Mouse (Mus musculus) liver, adult 2 months (tissue): Measurements from ENCODE around the gene Pik3r2. TPM values are rescaled to one million over a fixed set of nuclear protein-coding genes. Genes with fewer than 3 reads are reported as not detected.

ENCODE experiments used
- DNase-seq: peaks from one replicate; pipeline ENCODE4 v3.0.0-alpha.2; 2011; ENCODE audit warnings: low read depth, low spot score; ENCODE audit errors: extremely low read depth
- H3K27ac ChIP-seq: fragments of 200-500 bp; replicated peaks from 2 replicates; pipeline ENCODE4 v1.5.1; 2012; ENCODE audit warnings: low read depth, mild to moderate bottlenecking, control low read depth, inconsistent platforms, low read length; ENCODE audit not compliant: insufficient read depth
- H3K27me3 ChIP-seq: fragments of 200-500 bp; 2 replicates; pipeline ENCODE4 v1.6.1; 2012; ENCODE audit warnings: mild to moderate bottlenecking, moderate library complexity, low read length, inconsistent platforms; ENCODE audit not compliant: control insufficient read depth, insufficient read depth
- H3K36me3 ChIP-seq: fragments of 200-500 bp; 2 replicates; pipeline ENCODE4 v1.6.1; 2012; ENCODE audit warnings: low read length, inconsistent platforms; ENCODE audit not compliant: control insufficient read depth, insufficient read depth
- H3K4me1 ChIP-seq: fragments of 200-500 bp; 2 replicates; pipeline ENCODE4 v1.6.1; 2011; ENCODE audit warnings: low read length; ENCODE audit not compliant: control insufficient read depth, insufficient read depth
- H3K4me3 ChIP-seq: fragments of 200-500 bp; 2 replicates; pipeline ENCODE4 v1.5.1; 2011; ENCODE audit warnings: low read depth, mild to moderate bottlenecking, control low read depth, low read length, moderate library complexity; ENCODE audit not compliant: insufficient read depth
- H3K79me2 ChIP-seq: fragments of 200-500 bp; 2 replicates; pipeline ENCODE4 v1.6.1; 2012; ENCODE audit warnings: inconsistent platforms, mild to moderate bottlenecking, low read length, moderate library complexity; ENCODE audit not compliant: control insufficient read depth, insufficient read depth
- H3K9ac ChIP-seq: fragments of 200-500 bp; 2 replicates; pipeline ENCODE4 v1.6.1; 2012; ENCODE audit warnings: low read depth, mild to moderate bottlenecking, control low read depth, inconsistent platforms, low read length
- CTCF ChIP-seq: fragments of 200-500 bp; IDR thresholded peaks from 2 replicates; pipeline ENCODE4 v1.5.1; 2011; ENCODE audit warnings: low read depth, low read length, control low read depth
- POLR2A ChIP-seq: fragments of 200-500 bp; IDR thresholded peaks from 2 replicates; pipeline ENCODE4 v1.6.1; 2011; ENCODE audit warnings: low read length, control low read depth; ENCODE audit not compliant: insufficient read depth; ENCODE audit errors: extremely low read depth
- WGBS: fragments of 180-500 bp; shearing (Covaris S2); methylation state at CpG from one replicate; pipeline ENCODE4 v1.1.7; 2018; 5-methylcytosine and 5-hydroxymethylcytosine counted together
- polyA plus RNA-seq: library from polyadenylated mRNA; depleted of rRNA; stranded (reverse); fragments of >200 nt; gene quantifications from 2 replicates; pipeline ENCODE4 v1.2.3, GENCODE M21; 2012
- total RNA-seq: library from RNA; depleted of rRNA; stranded (reverse); fragments of >200 nt; gene quantifications from 2 replicates; pipeline ENCODE4 v1.2.3, GENCODE M21; 2014

Pik3r2 gene
- total and polyA plus RNA-seq, 2 experiments = 7.7 to 53.9 TPM

DNA sequence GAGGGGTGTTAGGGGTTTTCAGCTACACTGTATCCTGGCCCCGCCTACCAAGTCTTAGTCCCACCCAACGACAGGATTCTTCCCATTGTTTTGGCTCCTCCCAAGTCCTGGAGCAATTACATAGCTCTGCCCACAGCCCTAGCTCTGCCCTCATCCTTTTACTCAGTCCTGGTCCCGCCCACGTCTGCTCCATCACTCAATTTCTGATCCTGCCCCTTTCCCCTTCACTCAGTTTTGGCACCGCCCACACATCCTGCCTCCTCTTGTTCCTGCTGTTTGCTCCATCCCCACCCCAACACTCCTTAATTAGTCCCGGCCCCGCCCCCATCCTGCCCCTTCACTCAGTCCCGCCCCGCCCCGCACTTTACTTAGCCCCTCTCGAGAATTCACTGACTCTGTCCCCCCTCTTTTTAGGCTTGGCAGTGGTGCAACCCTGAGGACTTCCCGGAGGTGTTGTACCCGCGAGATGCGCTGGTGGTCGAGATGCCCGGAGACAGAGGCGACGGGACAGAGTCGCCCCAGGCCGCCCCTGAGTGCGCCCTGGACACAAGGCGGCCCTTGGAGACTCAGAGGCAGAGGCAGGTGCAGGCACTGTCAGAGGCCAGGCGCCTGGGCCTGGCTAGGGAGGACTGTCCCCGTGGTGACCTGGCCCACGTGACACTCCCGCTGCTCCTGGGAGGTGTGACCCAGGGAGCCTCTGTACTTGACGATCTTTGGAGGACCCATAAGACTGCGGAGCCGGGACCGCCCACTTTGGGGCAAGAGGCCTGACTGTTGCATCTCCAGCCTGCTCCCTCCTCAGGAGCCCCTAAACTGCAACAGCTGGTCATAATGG lies 43.8 kb upstream of the Pik3r2 start:
- WGBS = 15% methylated on average over 31 of the region's 31 CpGs
- H3K79me2 ChIP-seq = no peaks in the 10 kb centered on the region
- DNase-seq = no peak
- H3K27me3 ChIP-seq = no peaks in the 10 kb centered on the region
- no peak overlapping the region for H3K4me3 ChIP-seq
- no peak overlapping the region for H3K9ac ChIP-seq
- TF ChIP-seq CTCF (no peak), POLR2A (no peak)
- no peak overlapping the region for H3K27ac ChIP-seq
- H3K36me3 ChIP-seq = no peaks in the 10 kb centered on the region
- H3K4me1 ChIP-seq = peaks cover 4% of the 10 kb centered on the region; the same call in 1 of the 2 replicates

DNA sequence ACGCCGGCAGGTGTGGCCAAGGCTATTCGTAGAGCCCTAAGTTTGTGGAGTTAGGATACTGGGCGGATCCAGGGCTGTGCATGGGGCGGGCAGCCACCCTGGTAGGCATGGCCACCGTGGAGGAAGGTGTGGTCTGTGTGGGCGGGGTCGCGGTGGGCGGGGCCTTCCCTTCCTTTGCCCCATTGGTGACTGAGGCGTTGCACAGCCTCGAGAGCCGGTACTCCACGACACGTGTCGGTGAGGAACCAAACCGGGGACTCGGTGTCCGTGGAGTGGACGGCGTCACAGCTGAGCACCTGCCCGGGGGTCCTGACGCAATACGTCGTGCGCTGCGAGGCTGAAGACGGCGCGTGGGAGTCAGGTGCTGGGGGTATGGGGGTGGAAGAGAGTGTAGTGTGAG lies 40.2 kb upstream of the Pik3r2 start:
- no peaks in the 10 kb centered on the region for H3K36me3 ChIP-seq
- peak overlapping the region; percentile 41 for H3K4me3 ChIP-seq
- 8% methylated on average over 30 of the region's 30 CpGs for WGBS
- peaks cover 4% of the 10 kb centered on the region; the same call in 1 of the 2 replicates for H3K4me1 ChIP-seq
- H3K9ac ChIP-seq = peak overlapping the region; percentile 59
- no peak overlapping the region for H3K27ac ChIP-seq
- DNase-seq = peak; percentile 74
- no peaks in the 10 kb centered on the region for H3K79me2 ChIP-seq
- no peak for TF ChIP-seq POLR2A
- TF ChIP-seq CTCF = no peak
- H3K27me3 ChIP-seq = no peaks in the 10 kb centered on the region

DNA sequence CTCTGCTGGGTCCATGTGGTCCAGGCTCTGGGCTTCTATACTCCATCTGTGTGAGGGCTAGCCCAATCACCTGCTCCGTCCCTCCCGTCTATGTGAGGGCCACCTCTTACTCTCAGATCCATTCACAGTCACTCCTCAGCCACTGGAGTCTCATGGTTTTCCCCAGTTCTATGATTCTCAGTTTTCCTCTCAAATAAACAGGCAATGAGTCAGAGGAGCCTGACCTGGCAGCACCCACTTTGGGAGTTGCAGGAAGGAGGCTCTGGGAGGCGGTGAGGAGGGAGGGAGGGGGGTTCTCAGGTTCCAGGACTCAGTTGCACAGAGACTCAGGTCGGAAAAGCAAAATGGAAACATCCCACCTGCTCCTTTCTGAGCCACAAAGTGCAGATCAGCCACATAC lies 36.4 kb upstream of the Pik3r2 start:
- H3K4me1 ChIP-seq = peaks cover 4% of the 10 kb centered on the region; the same call in 1 of the 2 replicates
- 76% methylated on average over 4 of the region's 4 CpGs for WGBS
- H3K79me2 ChIP-seq = no peaks in the 10 kb centered on the region
- no peak for DNase-seq
- TF ChIP-seq POLR2A = no peak
- no peak for TF ChIP-seq CTCF
- no peaks in the 10 kb centered on the region for H3K36me3 ChIP-seq
- no peak overlapping the region for H3K4me3 ChIP-seq
- no peaks in the 10 kb centered on the region for H3K27me3 ChIP-seq
- no peak overlapping the region for H3K9ac ChIP-seq
- H3K27ac ChIP-seq = no peak overlapping the region

DNA sequence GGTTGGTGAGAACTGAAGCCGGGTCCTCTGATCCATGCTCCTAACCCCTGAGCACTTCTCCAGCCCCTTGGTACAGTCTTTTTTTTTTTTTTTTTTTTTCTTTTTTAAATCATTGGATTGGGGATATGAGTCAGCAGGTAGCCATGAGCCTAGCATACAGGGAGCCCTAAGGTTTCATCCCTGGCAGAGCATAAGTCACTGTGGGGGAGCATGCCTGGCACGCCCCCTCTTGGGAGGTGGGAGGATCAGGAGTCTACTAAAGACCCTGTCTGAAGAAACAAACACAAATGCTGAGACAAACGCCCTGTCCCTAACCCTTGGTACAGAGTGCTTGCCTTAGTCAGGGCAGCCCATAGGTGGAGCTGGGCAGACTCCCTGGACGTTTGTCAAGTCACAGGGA lies 35.5 kb upstream of the Pik3r2 start:
- TF ChIP-seq CTCF = no peak
- TF ChIP-seq POLR2A = no peak
- no peak for DNase-seq
- Histone ChIP-seq H3K4me3 (no peak overlapping the region), H3K36me3 (no peaks in the 10 kb centered on the region), H3K9ac (no peak overlapping the region), H3K27me3 (no peaks in the 10 kb centered on the region), H3K27ac (no peak overlapping the region), H3K4me1 (peaks cover 1% of the 10 kb centered on the region; the same call in 1 of the 2 replicates), H3K79me2 (no peaks in the 10 kb centered on the region)
- 80% methylated on average over 4 of the region's 4 CpGs for WGBS

DNA sequence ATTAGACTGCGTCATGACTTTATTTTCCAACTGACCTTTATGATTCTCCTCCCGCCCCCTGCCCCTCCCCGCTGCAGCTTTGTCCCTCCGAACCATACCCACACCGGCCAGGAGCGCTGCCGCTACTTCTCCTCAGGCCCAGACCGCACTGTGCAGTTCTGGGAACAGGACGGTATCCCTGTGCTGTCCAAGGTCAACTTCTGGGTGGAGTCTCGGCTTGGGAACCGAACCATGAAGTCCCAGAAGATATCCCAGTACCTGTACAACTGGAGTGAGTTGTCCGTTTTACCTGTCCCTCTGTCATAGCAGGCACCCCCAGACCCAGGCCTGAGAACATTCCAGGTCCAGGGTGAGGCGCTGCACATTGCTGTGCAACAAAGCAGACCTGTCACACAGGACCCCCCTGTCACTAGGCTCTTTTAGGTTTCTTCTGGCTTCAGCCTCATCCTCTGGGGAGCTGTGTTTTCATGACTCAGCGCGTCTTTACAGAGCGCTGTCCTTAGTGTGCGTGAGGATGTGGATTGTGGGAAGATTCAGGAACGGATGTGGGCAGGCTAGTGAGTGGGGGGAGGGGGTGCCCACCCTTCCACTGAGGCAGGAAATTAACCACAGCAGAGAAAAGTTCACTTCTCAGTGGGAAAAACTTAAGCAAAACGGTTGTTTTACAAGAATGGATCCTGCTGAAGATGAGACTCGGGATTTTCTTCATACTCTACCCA lies 34.6 kb upstream of the Pik3r2 start:
- Histone ChIP-seq H3K36me3 (no peaks in the 10 kb centered on the region), H3K79me2 (no peaks in the 10 kb centered on the region), H3K27ac (no peak overlapping the region), H3K9ac (no peak overlapping the region), H3K4me3 (no peak overlapping the region), H3K27me3 (no peaks in the 10 kb centered on the region), H3K4me1 (no peaks in the 10 kb centered on the region)
- DNase-seq = no peak
- TF ChIP-seq POLR2A (no peak), CTCF (no peak)
- WGBS = 76% methylated on average over 20 of the region's 20 CpGs
